Mouse (Mus musculus): ENCODE data around the gene Ppef2. TPM values are rescaled to one million over a fixed set of nuclear protein-coding genes. Genes with fewer than 3 reads are reported as not detected.

Gene Ppef2
- polyA plus RNA-seq, 1 experiment from 2014 or later, result 0.06 TPM

GRCm38 (mm10) chr5:92234939-92235557 is 21.0 kb downstream of the Ppef2 start:
- no peak overlapping the region for H3K4me2 ChIP-seq
- 7% methylated on average over 5 of the region's 5 CpGs for WGBS (ENCODE audit: insufficient replicate concordance)
- H3K27me3 ChIP-seq, result peaks cover 52% of the 10 kb centered on the region
- no peak overlapping the region for H3K27ac ChIP-seq (replicated peaks)
- no peak for ATAC-seq (ENCODE audit: insufficient read depth)
- H3K36me3 ChIP-seq (replicated peaks), result no peaks in the 10 kb centered on the region
- H3K4me3 ChIP-seq (replicated peaks), result no peak overlapping the region
- no peaks in the 10 kb centered on the region for H3K9me3 ChIP-seq (replicated peaks)
- H3K4me1 ChIP-seq (replicated peaks), result no peaks in the 10 kb centered on the region
- H3K9ac ChIP-seq, result no peak overlapping the region

GRCm38 (mm10) chr5:92233366-92233765 is 22.7 kb downstream of the Ppef2 start:
- no peaks in the 10 kb centered on the region for H3K36me3 ChIP-seq (replicated peaks)
- no peak for ATAC-seq (ENCODE audit: insufficient read depth)
- 42% methylated on average over 4 of the region's 4 CpGs for whole genome bisulfite sequencing (ENCODE audit: insufficient replicate concordance)
- H3K9ac ChIP-seq, result no peak overlapping the region
- H3K9me3 ChIP-seq (replicated peaks), result no peaks in the 10 kb centered on the region
- no peak overlapping the region for H3K4me2 ChIP-seq
- H3K27me3 ChIP-seq, result peaks cover 44% of the 10 kb centered on the region
- H3K4me3 ChIP-seq (replicated peaks), result no peak overlapping the region
- H3K27ac ChIP-seq (replicated peaks), result no peak overlapping the region
- H3K4me1 ChIP-seq (replicated peaks), result no peaks in the 10 kb centered on the region

GRCm38 (mm10) chr5:92231836-92232235 is 24.2 kb downstream of the Ppef2 start:
- H3K27ac ChIP-seq (replicated peaks), result no peak overlapping the region
- H3K4me3 ChIP-seq (replicated peaks), result no peak overlapping the region
- 54% methylated on average over 10 of the region's 10 CpGs for WGBS (ENCODE audit: insufficient replicate concordance)
- ATAC-seq (ENCODE audit: insufficient read depth), result no peak
- H3K9me3 ChIP-seq (replicated peaks), result no peaks in the 10 kb centered on the region
- no peaks in the 10 kb centered on the region for H3K36me3 ChIP-seq (replicated peaks)
- peaks cover 37% of the 10 kb centered on the region for H3K27me3 ChIP-seq
- H3K4me1 ChIP-seq (replicated peaks), result no peaks in the 10 kb centered on the region
- H3K4me2 ChIP-seq, result no peak overlapping the region
- no peak overlapping the region for H3K9ac ChIP-seq

DNA sequence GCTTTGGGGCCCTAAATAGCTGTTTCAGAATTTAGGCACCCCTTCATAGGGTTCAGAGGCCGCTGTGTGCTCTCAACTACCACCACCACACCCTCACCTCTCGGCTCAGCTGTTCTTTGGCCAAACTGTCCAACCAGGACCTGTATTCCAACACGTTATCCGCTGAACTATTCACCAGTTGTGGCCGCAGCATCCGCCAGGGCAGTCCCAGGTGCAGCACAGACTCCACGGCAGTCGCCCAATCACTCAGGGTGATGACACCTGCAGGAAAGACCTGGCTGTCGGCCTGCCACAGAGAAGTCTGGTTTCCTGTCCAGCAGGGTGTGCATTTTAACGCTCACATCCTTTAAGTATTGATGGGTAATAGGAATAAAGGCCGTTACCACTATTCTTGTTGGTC is 25.8 kb downstream of the Ppef2 start:
- no peak overlapping the region for H3K9ac ChIP-seq
- ATAC-seq (ENCODE audit: insufficient read depth), result no peak

DNA sequence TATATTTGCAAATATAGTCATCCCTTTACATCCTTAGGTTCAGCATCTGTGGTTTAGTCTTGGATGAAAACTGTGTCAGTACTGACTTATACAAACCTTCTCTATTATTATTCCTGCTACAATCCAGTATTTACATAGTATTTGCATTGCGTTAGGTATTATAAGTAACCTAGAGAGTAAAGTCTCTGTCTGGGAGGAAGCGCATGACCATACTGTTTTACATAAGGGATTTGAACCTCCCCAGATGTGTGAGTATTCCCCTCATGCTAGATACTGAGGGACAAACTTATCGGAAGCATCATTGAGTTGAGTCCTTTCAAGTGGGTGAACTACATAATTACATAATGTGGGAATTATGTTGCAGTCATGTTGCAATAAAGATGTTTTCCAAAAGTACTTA is 26.6 kb downstream of the Ppef2 start:
- Histone ChIP-seq H3K27me3 (peaks cover 27% of the 10 kb centered on the region), H3K9me3 (replicated peaks) (no peaks in the 10 kb centered on the region), H3K4me1 (replicated peaks) (no peaks in the 10 kb centered on the region), H3K27ac (replicated peaks) (no peak overlapping the region), H3K4me2 (no peak overlapping the region), H3K36me3 (replicated peaks) (no peaks in the 10 kb centered on the region), H3K4me3 (replicated peaks) (no peak overlapping the region), H3K9ac (no peak overlapping the region)
- WGBS (ENCODE audit: insufficient replicate concordance), result 81% methylated on average over 3 of the region's 3 CpGs
- no peak for ATAC-seq (ENCODE audit: insufficient read depth)

More for the DNA sequence above, 25.8 kb downstream of the Ppef2 start:
- Histone ChIP-seq H3K27ac (replicated peaks) (no peak overlapping the region), H3K4me3 (replicated peaks) (no peak overlapping the region), H3K36me3 (replicated peaks) (no peaks in the 10 kb centered on the region), H3K9me3 (replicated peaks) (no peaks in the 10 kb centered on the region), H3K4me1 (replicated peaks) (no peaks in the 10 kb centered on the region), H3K27me3 (peaks cover 27% of the 10 kb centered on the region), H3K4me2 (no peak overlapping the region)
- WGBS (ENCODE audit: insufficient replicate concordance), result 62% methylated on average over 11 of the region's 11 CpGs

- Histone ChIP-seq H3K4me1 (replicated peaks) (no peaks in the 10 kb centered on the region), H3K9ac (no peak overlapping the region), H3K4me2 (no peak overlapping the region), H3K27ac (replicated peaks) (no peak overlapping the region), H3K9me3 (replicated peaks) (no peaks in the 10 kb centered on the region), H3K27me3 (peaks cover 22% of the 10 kb centered on the region), H3K36me3 (replicated peaks) (no peaks in the 10 kb centered on the region), H3K4me3 (replicated peaks) (no peak overlapping the region)
- WGBS (ENCODE audit: insufficient replicate concordance), result 30% methylated on average over 10 of the region's 10 CpGs
- ATAC-seq (ENCODE audit: insufficient read depth), result no peak
Observed at GRCm38 (mm10) chr5:92228776-92229175, 27.3 kb downstream of the Ppef2 start.

DNA sequence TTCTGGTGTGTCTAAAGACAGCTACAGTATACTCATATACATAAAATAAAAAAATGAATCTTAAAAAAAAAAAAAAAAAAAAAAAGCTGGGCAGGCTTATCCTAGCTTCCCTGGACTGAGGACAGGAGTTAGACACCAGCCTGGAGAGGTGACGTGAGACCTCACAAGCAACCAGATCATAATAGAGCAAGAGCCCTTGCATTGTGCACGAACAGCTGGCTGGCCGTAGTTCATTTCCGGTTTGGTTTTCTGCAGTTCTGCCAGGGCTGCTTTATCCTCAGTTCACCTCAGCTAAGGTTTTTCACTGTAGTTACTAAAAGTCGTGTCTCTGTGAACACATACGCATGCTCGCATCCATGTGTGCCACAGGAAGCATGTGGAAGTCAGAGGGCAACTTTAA is 28.3 kb downstream of the Ppef2 start:
- Histone ChIP-seq H3K9me3 (replicated peaks) (no peaks in the 10 kb centered on the region), H3K4me1 (replicated peaks) (no peaks in the 10 kb centered on the region), H3K9ac (no peak overlapping the region), H3K36me3 (replicated peaks) (no peaks in the 10 kb centered on the region), H3K27me3 (peaks cover 15% of the 10 kb centered on the region), H3K4me3 (replicated peaks) (no peak overlapping the region), H3K4me2 (no peak overlapping the region), H3K27ac (replicated peaks) (no peak overlapping the region)
- ATAC-seq (ENCODE audit: insufficient read depth), result no peak
- 51% methylated on average over 7 of the region's 7 CpGs for WGBS (ENCODE audit: insufficient replicate concordance)

- Histone ChIP-seq H3K27ac (replicated peaks) (no peak overlapping the region), H3K4me2 (no peak overlapping the region), H3K9me3 (replicated peaks) (no peaks in the 10 kb centered on the region), H3K4me3 (replicated peaks) (no peak overlapping the region), H3K27me3 (no peaks in the 10 kb centered on the region; the same call in 1 of the 2 replicates), H3K36me3 (replicated peaks) (no peaks in the 10 kb centered on the region), H3K4me1 (replicated peaks) (no peaks in the 10 kb centered on the region), H3K9ac (no peak overlapping the region)
- 66% methylated on average over 8 of the region's 8 CpGs for WGBS (ENCODE audit: insufficient replicate concordance)
- ATAC-seq (ENCODE audit: insufficient read depth), result no peak
Observed at GRCm38 (mm10) chr5:92220287-92220902, 35.7 kb downstream of the Ppef2 start.

DNA sequence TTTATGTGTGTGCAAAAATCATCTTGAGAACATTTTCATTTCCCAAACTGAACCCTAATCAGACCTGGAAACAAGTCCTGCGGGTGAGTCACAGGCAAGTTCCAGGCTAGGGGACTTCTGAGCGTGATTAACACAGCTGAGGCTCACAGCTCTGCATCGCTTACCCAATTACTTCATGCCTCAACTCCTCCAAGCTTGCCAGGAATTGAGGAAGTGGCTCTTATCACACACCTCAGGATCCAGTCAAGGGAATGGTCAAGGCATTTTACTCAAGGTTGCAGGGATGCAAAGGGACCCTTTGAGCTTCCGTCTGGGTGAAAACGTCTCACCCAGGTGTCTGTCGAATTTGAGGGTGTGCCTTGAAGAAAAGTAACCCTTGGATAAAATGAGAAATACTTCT is 36.3 kb downstream of the Ppef2 start:
- Histone ChIP-seq H3K9me3 (replicated peaks) (no peaks in the 10 kb centered on the region), H3K27me3 (no peaks in the 10 kb centered on the region; the same call in 1 of the 2 replicates), H3K27ac (replicated peaks) (no peak overlapping the region), H3K4me1 (replicated peaks) (no peaks in the 10 kb centered on the region), H3K36me3 (replicated peaks) (no peaks in the 10 kb centered on the region), H3K9ac (no peak overlapping the region), H3K4me2 (no peak overlapping the region), H3K4me3 (replicated peaks) (no peak overlapping the region)
- ATAC-seq (ENCODE audit: insufficient read depth), result no peak
- WGBS (ENCODE audit: insufficient replicate concordance), result 38% methylated on average over 6 of the region's 6 CpGs

GRCm38 (mm10) chr5:92218915-92219793 is 36.9 kb downstream of the Ppef2 start:
- H3K4me1 ChIP-seq (replicated peaks), result no peaks in the 10 kb centered on the region
- no peaks in the 10 kb centered on the region; the same call in 1 of the 2 replicates for H3K27me3 ChIP-seq
- H3K4me3 ChIP-seq (replicated peaks), result no peak overlapping the region
- no peak overlapping the region for H3K9ac ChIP-seq
- no peak overlapping the region for H3K4me2 ChIP-seq
- no peak for ATAC-seq (ENCODE audit: insufficient read depth)
- H3K9me3 ChIP-seq (replicated peaks), result no peaks in the 10 kb centered on the region
- 50% methylated on average over 17 of the region's 17 CpGs for WGBS (ENCODE audit: insufficient replicate concordance)
- no peaks in the 10 kb centered on the region for H3K36me3 ChIP-seq (replicated peaks)
- H3K27ac ChIP-seq (replicated peaks), result no peak overlapping the region

DNA sequence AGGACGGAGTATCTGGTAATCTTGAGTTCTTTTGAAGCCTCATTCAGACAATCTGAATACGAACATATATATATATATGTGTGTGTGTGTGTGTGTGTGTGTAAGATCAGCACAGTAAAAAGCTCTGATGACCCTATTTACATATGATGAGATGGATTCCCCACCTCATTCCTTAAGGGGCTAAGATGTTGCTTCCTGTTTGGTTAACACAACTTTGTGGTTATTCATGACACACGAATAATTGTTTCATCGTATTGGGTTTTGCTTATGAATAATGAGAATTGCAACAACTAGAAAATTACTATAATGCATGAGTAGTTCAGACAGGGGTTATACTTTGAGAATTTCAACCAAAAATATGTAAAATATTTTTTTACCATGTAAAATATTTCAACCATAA is 40.8 kb downstream of the Ppef2 start, which contains the start of gene U90926:
TSS of gene U90926 (minus strand) at position 101 of the 400 bp plus-strand sequence.
- 70% methylated on average over 4 of the region's 4 CpGs for WGBS (ENCODE audit: insufficient replicate concordance)
- Histone ChIP-seq H3K9me3 (replicated peaks) (no peaks in the 10 kb centered on the region), H3K4me3 (replicated peaks) (no peak within 1 kb of the TSS), H3K27ac (replicated peaks) (no peak within 1 kb of the TSS), H3K4me2 (no peak within 1 kb of the TSS), H3K4me1 (replicated peaks) (no peaks in the 10 kb centered on the region), H3K27me3 (peaks cover 2% of the 10 kb centered on the region), H3K9ac (no peak within 1 kb of the TSS), H3K36me3 (replicated peaks) (no peaks in the 10 kb centered on the region)
- ATAC-seq (ENCODE audit: insufficient read depth), result no peak

Measured in liver, embryonic 15.5 days (tissue).